Mouse (Mus musculus) heart, postnatal 10 days (tissue): ENCODE data around the gene Dab2ip. TPM values are rescaled to one million over a fixed set of nuclear protein-coding genes. Genes with fewer than 3 reads are reported as not detected.

ENCODE experiments used
- DNase-seq, 2 experiments: peaks; one replicate each; pipeline ENCODE4 v3.0.0; 2021
- intact Hi-C: fragments of 180-260 bp; cut with DNase I; formaldehyde crosslinking; loops from one replicate; pipeline ENCODE4 v1.15.1; 2025
- total RNA-seq, 2 experiments: library from RNA; stranded (reverse); gene quantifications; 2 replicates each; pipeline ENCODE4 v1.2.3; 2021

Gene Dab2ip
- 10 to 100 TPM; 55.7 to 64.7 TPM for total RNA-seq

GRCm38 (mm10) chr2:35557911-35558825 is at the start of gene Dab2ip:
Dab2ip (plus strand) TSS chr2:35558266.
- intact Hi-C loops: no loop called here
- peak; percentile 47 to 55 for DNase-seq

GRCm38 (mm10) chr2:35508597-35509342 is 49.3 kb upstream of the Dab2ip start:
- intact Hi-C loops: no loop called here

GRCm38 (mm10) chr2:35509343-35509667 is 48.8 kb upstream of the Dab2ip start:
- no peak for DNase-seq
- intact Hi-C loops: no loop called here

More at GRCm38 (mm10) chr2:35508597-35509342, 49.3 kb upstream of the Dab2ip start:
- DNase-seq: peak; percentile 86 to 88

GRCm38 (mm10) chr2:35509888-35510287 is 48.2 kb upstream of the Dab2ip start:
- no peak for DNase-seq
- intact Hi-C loops: loop anchor here (5.0 to 10.0 kb wide), 2 partner anchors 78 to 215 kb away; no protein-coding TSS in a partner anchor

GRCm38 (mm10) chr2:35510920-35511319 is 47.1 kb upstream of the Dab2ip start:
- intact Hi-C loops: loop anchor here (5.0 to 10.0 kb wide), 2 partner anchors 79 to 216 kb away; no protein-coding TSS in a partner anchor
- DNase-seq: peak; percentile 46 to 63

GRCm38 (mm10) chr2:35512226-35512625 is 45.8 kb upstream of the Dab2ip start:
- intact Hi-C loops: loop anchor here (5.0 to 10.0 kb wide), 2 partner anchors 80 to 217 kb away; no protein-coding TSS in a partner anchor
- DNase-seq: no peak

GRCm38 (mm10) chr2:35514051-35514892 is 43.8 kb upstream of the Dab2ip start:
- DNase-seq: peak; percentile 89
- intact Hi-C loops: loop anchor here (5.0 to 10.0 kb wide), 2 partner anchors 82 to 219 kb away; no protein-coding TSS in a partner anchor

- no peak for DNase-seq
- intact Hi-C loops: no loop called here
Observed at GRCm38 (mm10) chr2:35526612-35527242, 31.3 kb upstream of the Dab2ip start.

GRCm38 (mm10) chr2:35529086-35529485 is 29.0 kb upstream of the Dab2ip start:
- intact Hi-C loops: no loop called here
- no peak for DNase-seq

- intact Hi-C loops: no loop called here
Observed at GRCm38 (mm10) chr2:35529856-35530255, 28.2 kb upstream of the Dab2ip start.

GRCm38 (mm10) chr2:35530732-35531131 is 27.3 kb upstream of the Dab2ip start:
- intact Hi-C loops: no loop called here

More at GRCm38 (mm10) chr2:35529856-35530255, 28.2 kb upstream of the Dab2ip start:
- no peak for DNase-seq

GRCm38 (mm10) chr2:35533646-35534045 is 24.4 kb upstream of the Dab2ip start:
- intact Hi-C loops: no loop called here

More at GRCm38 (mm10) chr2:35530732-35531131, 27.3 kb upstream of the Dab2ip start:
- no peak for DNase-seq

GRCm38 (mm10) chr2:35539276-35539972 is 18.6 kb upstream of the Dab2ip start:
- DNase-seq: peak; percentile 84 to 91
- intact Hi-C loops: loop anchor here (1.0 kb wide), 1 partner anchor 391 kb away; no protein-coding TSS in a partner anchor

More at GRCm38 (mm10) chr2:35533646-35534045, 24.4 kb upstream of the Dab2ip start:
- DNase-seq: peak in 1 of 2 experiments; percentile 53

- intact Hi-C loops: no loop called here
- no peak for DNase-seq
Observed at GRCm38 (mm10) chr2:35540798-35541197, 17.3 kb upstream of the Dab2ip start.

- peak; percentile 73 to 83 for DNase-seq
- intact Hi-C loops: loop anchor here (1.0 to 2.0 kb wide), 5 partner anchors 38 to 386 kb away; no protein-coding TSS in a partner anchor
Observed at GRCm38 (mm10) chr2:35544717-35545116, 13.3 kb upstream of the Dab2ip start.

- intact Hi-C loops: loop anchor here (2.0 kb wide), 3 partner anchors 38 to 186 kb away; no protein-coding TSS in a partner anchor
- peak; percentile 24 to 43 for DNase-seq
Observed at GRCm38 (mm10) chr2:35545125-35545590, 12.9 kb upstream of the Dab2ip start.

GRCm38 (mm10) chr2:35546462-35546861 is 11.6 kb upstream of the Dab2ip start:
- intact Hi-C loops: no loop called here

GRCm38 (mm10) chr2:35549191-35549590 is 8.9 kb upstream of the Dab2ip start:
- intact Hi-C loops: no loop called here

More at GRCm38 (mm10) chr2:35546462-35546861, 11.6 kb upstream of the Dab2ip start:
- DNase-seq: no peak

More at GRCm38 (mm10) chr2:35549191-35549590, 8.9 kb upstream of the Dab2ip start:
- no peak for DNase-seq
